Mouse (Mus musculus): ENCODE data around the gene Lsm14b. TPM values are rescaled to one million over a fixed set of nuclear protein-coding genes. Genes with fewer than 3 reads are reported as not detected.

Gene Lsm14b
- total RNA-seq, 2 experiments from 2014 or later, result 101 to 105 TPM

DNA sequence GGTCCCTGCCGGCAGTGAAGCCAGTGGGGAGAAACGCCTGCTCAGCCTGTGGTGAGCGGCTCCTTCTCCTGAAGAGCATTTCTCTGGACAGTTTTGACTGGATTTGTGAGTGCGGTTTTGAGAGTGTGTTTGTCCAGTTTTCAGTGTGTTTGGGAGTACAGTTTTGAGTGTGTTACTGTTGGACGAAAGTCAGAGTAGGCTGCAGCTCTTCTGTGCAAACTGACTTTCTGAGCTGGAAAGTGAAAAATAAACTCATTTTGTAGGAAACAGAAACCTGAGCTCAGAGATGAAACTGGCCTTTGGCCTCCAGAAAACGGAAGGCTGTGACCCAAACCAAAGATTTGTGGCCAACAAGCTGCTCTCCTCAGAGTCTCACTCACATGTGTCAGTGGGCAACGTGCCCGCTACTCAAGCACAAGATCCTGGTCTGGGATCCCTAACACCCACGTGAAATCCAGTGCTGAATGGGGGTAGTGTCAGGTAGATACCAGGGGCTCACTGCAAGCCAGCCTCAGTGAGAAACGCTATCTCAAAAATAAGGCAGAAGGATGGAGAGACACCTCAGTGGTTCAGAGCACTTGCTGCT, 38.3 kb upstream of the Lsm14b start:
- TF ChIP-seq CTCF (IDR thresholded peaks at IDR 0.05), result no peak
- intact Hi-C loops (cut with DNase I), result no loop called here
- no peak for DNase-seq (ENCODE audit: extremely low spot score in 1 of 2, low spot score in 2 of 2)
- Histone ChIP-seq H3K27ac (no peak overlapping the region), H3K4me3 (no peak overlapping the region)

GRCm38 (mm10) chr2:179989098-179989497, 35.7 kb upstream of the Lsm14b start:
- DNase-seq (ENCODE audit: extremely low spot score in 1 of 2, low spot score in 2 of 2), result no peak
- intact Hi-C loops (cut with DNase I), result no loop called here
- no peak overlapping the region for H3K4me3 ChIP-seq
- TF ChIP-seq CTCF (IDR thresholded peaks at IDR 0.05), result no peak
- H3K27ac ChIP-seq, result no peak overlapping the region

DNA sequence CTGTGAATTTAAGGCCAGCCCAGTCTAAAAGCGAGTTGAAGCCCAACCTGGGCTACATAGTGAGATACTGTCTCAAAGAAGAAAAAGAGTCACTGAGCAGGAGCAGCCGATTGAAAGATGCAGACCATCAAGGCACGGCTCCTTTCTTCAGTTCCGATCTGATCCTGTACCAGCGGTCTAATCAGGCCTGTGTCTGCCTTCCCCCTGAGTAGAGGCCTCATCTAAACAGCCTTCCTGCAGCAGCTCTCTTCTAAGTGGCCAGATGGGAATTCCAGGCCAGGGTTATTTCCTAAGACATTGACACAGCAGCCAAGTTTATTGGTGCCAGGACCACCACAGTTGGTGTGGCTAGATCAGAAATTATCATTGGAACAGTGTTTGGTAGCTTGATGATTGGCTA, 31.7 kb upstream of the Lsm14b start:
- TF ChIP-seq CTCF (IDR thresholded peaks at IDR 0.05), result no peak
- Histone ChIP-seq H3K4me3 (no peak overlapping the region), H3K27ac (no peak overlapping the region)
- no peak for DNase-seq (ENCODE audit: extremely low spot score in 1 of 2, low spot score in 2 of 2)
- intact Hi-C loops (cut with DNase I), result no loop called here

- no peak for DNase-seq (ENCODE audit: extremely low spot score in 1 of 2, low spot score in 2 of 2)
- H3K27ac ChIP-seq, result no peak overlapping the region
- no peak overlapping the region for H3K4me3 ChIP-seq
- TF ChIP-seq CTCF (IDR thresholded peaks at IDR 0.05), result no peak
- intact Hi-C loops (cut with DNase I), result no loop called here
These were observed 26.4 kb upstream of the Lsm14b start for GRCm38 (mm10) chr2:179998431-179998830.

- H3K4me3 ChIP-seq, result no peak overlapping the region
- no peak overlapping the region for H3K27ac ChIP-seq
- intact Hi-C loops (cut with DNase I), result no loop called here
- TF ChIP-seq CTCF (IDR thresholded peaks at IDR 0.05), result no peak
- no peak for DNase-seq (ENCODE audit: extremely low spot score in 1 of 2, low spot score in 2 of 2)
These were observed 23.2 kb upstream of the Lsm14b start for GRCm38 (mm10) chr2:180001635-180002034.

GRCm38 (mm10) chr2:180005656-180006351, 19.0 kb upstream of the Lsm14b start:
- no peak for DNase-seq (ENCODE audit: extremely low spot score in 1 of 2, low spot score in 2 of 2)
- TF ChIP-seq CTCF (IDR thresholded peaks at IDR 0.05), result no peak
- no peak overlapping the region for H3K27ac ChIP-seq
- intact Hi-C loops (cut with DNase I), result no loop called here
- no peak overlapping the region for H3K4me3 ChIP-seq

- intact Hi-C loops (cut with DNase I), result no loop called here
- TF ChIP-seq CTCF (IDR thresholded peaks at IDR 0.05), result no peak
- Histone ChIP-seq H3K27ac (no peak overlapping the region), H3K4me3 (no peak overlapping the region)
- no peak for DNase-seq (ENCODE audit: extremely low spot score in 1 of 2, low spot score in 2 of 2)
These were observed 18.3 kb upstream of the Lsm14b start for GRCm38 (mm10) chr2:180006352-180007017.

DNA sequence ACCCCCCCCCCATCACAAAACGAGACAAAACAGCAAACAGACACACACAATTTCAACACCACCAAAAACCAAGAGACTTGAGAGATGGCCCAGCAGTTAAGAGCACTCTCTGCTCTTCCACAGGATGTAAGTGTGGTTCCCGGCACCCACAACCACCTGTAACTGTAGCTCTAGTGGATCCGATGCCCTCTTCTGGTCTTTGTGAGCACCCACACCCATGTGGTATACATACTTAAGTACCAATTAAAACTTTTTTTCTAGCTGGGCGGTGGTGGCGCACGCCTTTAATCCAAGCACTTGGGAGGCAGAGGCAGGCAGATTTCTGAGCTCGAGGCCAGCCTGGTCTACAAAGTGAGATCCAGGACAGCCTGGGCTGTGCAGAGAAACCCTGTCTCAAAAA, 14.1 kb upstream of the Lsm14b start:
- intact Hi-C loops (cut with DNase I), result no loop called here
- no peak for TF ChIP-seq CTCF (IDR thresholded peaks at IDR 0.05)
- H3K27ac ChIP-seq, result no peak overlapping the region
- no peak overlapping the region for H3K4me3 ChIP-seq
- no peak for DNase-seq (ENCODE audit: extremely low spot score in 1 of 2, low spot score in 2 of 2)

DNA sequence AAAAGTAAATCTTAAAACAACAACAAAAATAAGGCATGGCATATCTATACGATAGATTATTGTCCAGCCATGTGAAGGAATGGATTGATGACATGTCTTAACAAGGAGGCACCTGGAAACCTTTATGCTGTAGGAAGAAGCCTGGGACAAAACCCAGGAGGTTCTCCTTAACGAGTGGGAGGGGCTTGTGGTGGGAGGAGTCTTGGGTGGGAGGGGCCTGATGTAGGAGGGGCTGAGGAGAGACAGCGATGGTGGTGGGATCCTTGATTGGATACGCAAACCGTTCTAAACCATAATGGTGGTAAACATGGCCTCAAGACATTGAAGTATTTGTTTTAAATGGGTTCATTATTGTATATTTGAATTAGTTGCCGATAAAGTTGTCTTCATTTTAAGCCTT, 13.4 kb upstream of the Lsm14b start:
- intact Hi-C loops (cut with DNase I), result no loop called here
- no peak for TF ChIP-seq CTCF (IDR thresholded peaks at IDR 0.05)
- Histone ChIP-seq H3K27ac (no peak overlapping the region), H3K4me3 (no peak overlapping the region)
- no peak for DNase-seq (ENCODE audit: extremely low spot score in 1 of 2, low spot score in 2 of 2)

GRCm38 (mm10) chr2:180013686-180014085, 11.1 kb upstream of the Lsm14b start:
- DNase-seq (ENCODE audit: extremely low spot score in 1 of 2, low spot score in 2 of 2), result no peak
- Histone ChIP-seq H3K4me3 (no peak overlapping the region), H3K27ac (no peak overlapping the region)
- no peak for TF ChIP-seq CTCF (IDR thresholded peaks at IDR 0.05)
- intact Hi-C loops (cut with DNase I), result no loop called here

- DNase-seq (ENCODE audit: extremely low spot score in 1 of 2, low spot score in 2 of 2), result no peak
- Histone ChIP-seq H3K4me3 (no peak overlapping the region), H3K27ac (no peak overlapping the region)
- no peak for TF ChIP-seq CTCF (IDR thresholded peaks at IDR 0.05)
- intact Hi-C loops (cut with DNase I), result no loop called here
These were observed 7.2 kb upstream of the Lsm14b start for GRCm38 (mm10) chr2:180017632-180018031.

GRCm38 (mm10) chr2:180018573-180018972, 6.2 kb upstream of the Lsm14b start:
- DNase-seq (ENCODE audit: extremely low spot score in 1 of 2, low spot score in 2 of 2), result no peak
- intact Hi-C loops (cut with DNase I), result no loop called here
- no peak for TF ChIP-seq CTCF (IDR thresholded peaks at IDR 0.05)
- Histone ChIP-seq H3K4me3 (no peak overlapping the region), H3K27ac (no peak overlapping the region)

Data from left cerebral cortex, adult 2 months (tissue).